Mouse (Mus musculus) NIH3T3 (cell line): ENCODE data around the gene Rnf38.

Experiments
- DNase-seq: peaks from one replicate; pipeline ENCODE4 v3.0.0-alpha.2; 2012; ENCODE audit warnings: low read depth

Gene Rnf38

GRCm38 (mm10) chr4:44233713-44234003, at the start of gene Rnf38:
Gene Rnf38, minus strand, starts transcription at chr4:44233789.
- DNase-seq: no peak

GRCm38 (mm10) chr4:44281597-44282265, 48.1 kb upstream of the Rnf38 start:
- DNase-seq: peak; percentile 91

GRCm38 (mm10) chr4:44271134-44271533, 37.5 kb upstream of the Rnf38 start:
- peak; percentile 44 for DNase-seq

GRCm38 (mm10) chr4:44269376-44269817, 35.8 kb upstream of the Rnf38 start:
- DNase-seq: no peak

GRCm38 (mm10) chr4:44267437-44267836, 33.8 kb upstream of the Rnf38 start:
- no peak for DNase-seq

- DNase-seq: no peak
Observed at GRCm38 (mm10) chr4:44265500-44265899, 31.9 kb upstream of the Rnf38 start.

GRCm38 (mm10) chr4:44260244-44260643, 26.7 kb upstream of the Rnf38 start:
- peak; percentile 83 for DNase-seq

- DNase-seq: no peak
Observed at GRCm38 (mm10) chr4:44259126-44259525, 25.5 kb upstream of the Rnf38 start.

- no peak for DNase-seq
Observed at GRCm38 (mm10) chr4:44254579-44254978, 21.0 kb upstream of the Rnf38 start.

GRCm38 (mm10) chr4:44253191-44253590, 19.6 kb upstream of the Rnf38 start:
- DNase-seq: no peak

GRCm38 (mm10) chr4:44251966-44252916, 18.7 kb upstream of the Rnf38 start:
- DNase-seq: peak; percentile 18

GRCm38 (mm10) chr4:44251521-44251920, 17.9 kb upstream of the Rnf38 start:
- no peak for DNase-seq

GRCm38 (mm10) chr4:44249705-44250104, 16.1 kb upstream of the Rnf38 start:
- no peak for DNase-seq

- no peak for DNase-seq
Observed at GRCm38 (mm10) chr4:44247051-44247939, 13.7 kb upstream of the Rnf38 start.

- DNase-seq: no peak
Observed at GRCm38 (mm10) chr4:44246285-44246684, 12.7 kb upstream of the Rnf38 start.

- DNase-seq: peak; percentile 86
Observed at GRCm38 (mm10) chr4:44241638-44242037, 8.0 kb upstream of the Rnf38 start.

- DNase-seq: no peak
Observed at GRCm38 (mm10) chr4:44235946-44236345, 2.4 kb upstream of the Rnf38 start.

- DNase-seq: peak; percentile 95
Observed at GRCm38 (mm10) chr4:44234004-44234866, 646 bp upstream of the Rnf38 start.

GRCm38 (mm10) chr4:44232771-44233712, 547 bp downstream of the Rnf38 start:
- DNase-seq: peak; percentile 66

GRCm38 (mm10) chr4:44225128-44225527, 8.5 kb downstream of the Rnf38 start:
- no peak for DNase-seq
